Mouse (Mus musculus) MEL (cell line): Measurements from ENCODE around the gene Ski. TPM values are rescaled to one million over a fixed set of nuclear protein-coding genes. Genes with fewer than 3 reads are reported as not detected.

Experiments used
- DNase-seq: peaks from one replicate; pipeline ENCODE4 v3.0.0; 2011; ENCODE audit warnings: low read depth, low spot score
- H3K27ac ChIP-seq: 2 replicates; pipeline ENCODE4 v1.5.1; 2012; ENCODE audit warnings: low read depth, mild to moderate bottlenecking, control low read depth, low read length, moderate library complexity; ENCODE audit not compliant: control insufficient read depth
- H3K27me3 ChIP-seq, 2 experiments: fragments of 150-350 bp in 1 of 2; sonication (generic) in 1 of 2; 2 replicates each; pipeline ENCODE4 v1.6.1; 2012; ENCODE audit warnings: low read length in 2 of 2, mild to moderate bottlenecking in 2 of 2, improper control_type of control experiment in 1 of 2, moderate library complexity in 1 of 2; ENCODE audit not compliant: insufficient read depth in 2 of 2, control insufficient read depth in 1 of 2
- H3K36me3 ChIP-seq, 2 experiments: 2 replicates each; pipeline ENCODE4 v1.6.1; 2012 to 2014; ENCODE audit warnings: low read length in 2 of 2, improper control_type of control experiment in 1 of 2, inconsistent platforms in 1 of 2, mild to moderate bottlenecking in 1 of 2; ENCODE audit not compliant: insufficient read depth in 2 of 2, control insufficient read depth in 1 of 2
- H3K4me1 ChIP-seq, 2 experiments: fragments of 150-350 bp in 1 of 2; sonication (generic) in 1 of 2; 2 replicates each; pipeline ENCODE4 v1.6.1; 2012; ENCODE audit warnings: low read length in 2 of 2, improper control_type of control experiment in 1 of 2, mild to moderate bottlenecking in 1 of 2; ENCODE audit not compliant: insufficient read depth in 2 of 2, control insufficient read depth in 1 of 2
- H3K4me3 ChIP-seq, 2 experiments: fragments of 150-350 bp in 1 of 2; sonication (generic) in 1 of 2; 2 replicates each; pipeline ENCODE4 v1.5.1; 2012; ENCODE audit warnings: low read depth in 2 of 2, low read length in 2 of 2, mild to moderate bottlenecking in 2 of 2, moderate library complexity in 2 of 2, control low read depth in 1 of 2, improper control_type of control experiment in 1 of 2; ENCODE audit not compliant: control insufficient read depth in 1 of 2, insufficient read depth in 1 of 2
- H3K79me2 ChIP-seq: 2 replicates; pipeline ENCODE4 v1.6.1; 2012; ENCODE audit warnings: mild to moderate bottlenecking, low read length, moderate library complexity; ENCODE audit not compliant: control insufficient read depth, poor library complexity, insufficient read depth
- H3K9ac ChIP-seq: 2 replicates; pipeline ENCODE4 v1.6.1; 2012; ENCODE audit warnings: low read depth, mild to moderate bottlenecking, control low read depth, low read length, moderate library complexity; ENCODE audit not compliant: control insufficient read depth, poor library complexity, severe bottlenecking
- H3K9me3 ChIP-seq: fragments of 150-350 bp; sonication (generic); replicated peaks from 2 replicates; pipeline ENCODE4 v1.6.1; 2012; ENCODE audit warnings: mild to moderate bottlenecking, low read length, improper control_type of control experiment, moderate library complexity; ENCODE audit not compliant: insufficient read depth
- BHLHE40 ChIP-seq: IDR thresholded peaks from 2 replicates; pipeline ENCODE4 v1.6.1; 2012; ENCODE audit warnings: low read depth, mild to moderate bottlenecking, inconsistent platforms, low read length, improper control_type of control experiment, borderline replicate concordance
- CHD1 ChIP-seq: IDR thresholded peaks from 2 replicates; pipeline ENCODE4 v1.6.1; 2012; ENCODE audit warnings: low read depth, mild to moderate bottlenecking, inconsistent platforms, low read length, improper control_type of control experiment
- CHD2 ChIP-seq: IDR thresholded peaks from 2 replicates; pipeline ENCODE4 v1.6.1; 2011; ENCODE audit warnings: low read length, improper control_type of control experiment
- CTCF ChIP-seq, 3 experiments: IDR thresholded peaks in 2 of 3; conservative IDR thresholded peaks in 1 of 3; 2 replicates each; pipeline ENCODE4 v1.5.1; 2011 to 2012; ENCODE audit warnings: low read length in 3 of 3, low read depth in 2 of 3, mild to moderate bottlenecking in 2 of 3, improper control_type of control experiment in 1 of 3, inconsistent platforms in 1 of 3, mixed read lengths in 1 of 3, moderate library complexity in 1 of 3; ENCODE audit not compliant: control insufficient read depth in 1 of 3, insufficient read depth in 1 of 3, poor library complexity in 1 of 3, severe bottlenecking in 1 of 3
- E2F4 ChIP-seq: IDR thresholded peaks from 2 replicates; pipeline ENCODE4 v1.6.1; 2011; ENCODE audit warnings: low read depth, low read length, improper control_type of control experiment, borderline replicate concordance
- ELF1 ChIP-seq: IDR thresholded peaks from 2 replicates; pipeline ENCODE4 v1.6.1; 2014; ENCODE audit warnings: low read depth, mild to moderate bottlenecking, inconsistent platforms, low read length, improper control_type of control experiment, moderate library complexity
- EP300 ChIP-seq, 2 experiments: IDR thresholded peaks; 2 replicates each; pipeline ENCODE4 v1.6.1; 2011; ENCODE audit warnings: improper control_type of control experiment in 2 of 2, low read length in 2 of 2, low read depth in 1 of 2, mild to moderate bottlenecking in 1 of 2
- ETS1 ChIP-seq: IDR thresholded peaks from 2 replicates; pipeline ENCODE4 v1.6.1; 2012; ENCODE audit warnings: low read depth, mild to moderate bottlenecking, inconsistent platforms, low read length, improper control_type of control experiment, moderate library complexity
- GABPA ChIP-seq: IDR thresholded peaks from 2 replicates; pipeline ENCODE4 v1.6.1; 2012; ENCODE audit warnings: low read depth, mild to moderate bottlenecking, inconsistent platforms, low read length, improper control_type of control experiment, moderate library complexity
- GATA1 ChIP-seq: IDR thresholded peaks from 2 replicates; pipeline ENCODE4 v1.6.1; 2011; ENCODE audit warnings: low read depth, low read length, improper control_type of control experiment
- HCFC1 ChIP-seq: IDR thresholded peaks from 2 replicates; pipeline ENCODE4 v1.6.1; 2012; ENCODE audit warnings: low read depth, mild to moderate bottlenecking, inconsistent platforms, low read length, improper control_type of control experiment, moderate library complexity
- KAT2A ChIP-seq: conservative IDR thresholded peaks from 2 replicates; pipeline ENCODE4 v1.6.1; 2012; ENCODE audit warnings: low read depth, low read length, improper control_type of control experiment, inconsistent platforms
- MAX ChIP-seq: IDR thresholded peaks from 2 replicates; pipeline ENCODE4 v1.6.1; 2011; ENCODE audit warnings: low read length, improper control_type of control experiment
- MAZ ChIP-seq: IDR thresholded peaks from 2 replicates; pipeline ENCODE4 v1.6.1; 2012; ENCODE audit warnings: low read depth, mild to moderate bottlenecking, inconsistent platforms, low read length, improper control_type of control experiment
- MEF2A ChIP-seq: IDR thresholded peaks from 2 replicates; pipeline ENCODE4 v1.6.1; 2014; ENCODE audit warnings: low read depth, mild to moderate bottlenecking, inconsistent platforms, low read length, improper control_type of control experiment; ENCODE audit not compliant: poor library complexity, insufficient replicate concordance, severe bottlenecking; ENCODE audit errors: extremely low read depth
- MXI1 ChIP-seq: IDR thresholded peaks from 2 replicates; pipeline ENCODE4 v1.6.1; 2011; ENCODE audit warnings: mild to moderate bottlenecking, low read depth, low read length, improper control_type of control experiment
- MYC ChIP-seq: IDR thresholded peaks from 2 replicates; pipeline ENCODE4 v1.6.1; 2011; ENCODE audit warnings: low read depth, mild to moderate bottlenecking, low read length, improper control_type of control experiment, moderate library complexity
- NELFE ChIP-seq: IDR thresholded peaks from 2 replicates; pipeline ENCODE4 v1.6.1; 2011; ENCODE audit warnings: low read depth, low read length, improper control_type of control experiment
- NRF1 ChIP-seq: IDR thresholded peaks from 2 replicates; pipeline ENCODE4 v1.6.1; 2014; ENCODE audit warnings: low read depth, mild to moderate bottlenecking, inconsistent platforms, low read length, improper control_type of control experiment, moderate library complexity; ENCODE audit not compliant: poor library complexity, insufficient read depth, severe bottlenecking
- POLR2A ChIP-seq, 2 experiments: IDR thresholded peaks; 2 replicates each; pipeline ENCODE4 v1.6.1; 2011 to 2012; ENCODE audit warnings: low read length in 2 of 2, mild to moderate bottlenecking in 2 of 2, control low read depth in 1 of 2, improper control_type of control experiment in 1 of 2, low read depth in 1 of 2, moderate library complexity in 1 of 2; ENCODE audit not compliant: control insufficient read depth in 1 of 2, insufficient read depth in 1 of 2, poor library complexity in 1 of 2
- POLR2AphosphoS5 ChIP-seq: IDR thresholded peaks from 2 replicates; pipeline ENCODE4 v1.6.1; 2012; ENCODE audit warnings: low read depth, borderline replicate concordance, mild to moderate bottlenecking, inconsistent platforms, low read length, moderate library complexity, mixed read lengths
- RAD21 ChIP-seq: IDR thresholded peaks from 2 replicates; pipeline ENCODE4 v1.6.1; 2011; ENCODE audit warnings: mild to moderate bottlenecking, low read depth, low read length, improper control_type of control experiment
- RCOR1 ChIP-seq: IDR thresholded peaks from 2 replicates; pipeline ENCODE4 v1.6.1; 2012; ENCODE audit warnings: low read depth, mild to moderate bottlenecking, inconsistent platforms, low read length, improper control_type of control experiment
- SIN3A ChIP-seq: IDR thresholded peaks from 2 replicates; pipeline ENCODE4 v1.6.1; 2012; ENCODE audit warnings: low read length, improper control_type of control experiment, inconsistent platforms
- SMC3 ChIP-seq: IDR thresholded peaks from 2 replicates; pipeline ENCODE4 v1.6.1; 2011; ENCODE audit warnings: low read depth, low read length, improper control_type of control experiment
- TAL1 ChIP-seq: IDR thresholded peaks from 2 replicates; pipeline ENCODE4 v1.6.1; 2012; ENCODE audit warnings: mild to moderate bottlenecking, inconsistent platforms, low read length, moderate library complexity, mixed read lengths
- TBP ChIP-seq: IDR thresholded peaks from 2 replicates; pipeline ENCODE4 v1.8.0; 2011; ENCODE audit warnings: low read depth, low read length, improper control_type of control experiment
- TCF12 ChIP-seq: IDR thresholded peaks from 2 replicates; pipeline ENCODE4 v1.6.1; 2014; ENCODE audit warnings: low read depth, mild to moderate bottlenecking, inconsistent platforms, low read length, improper control_type of control experiment, moderate library complexity
- UBTF ChIP-seq: IDR thresholded peaks from 2 replicates; pipeline ENCODE4 v1.6.1; 2012; ENCODE audit warnings: low read depth, mild to moderate bottlenecking, inconsistent platforms, low read length, improper control_type of control experiment, moderate library complexity, borderline replicate concordance; ENCODE audit not compliant: insufficient read depth
- USF1 ChIP-seq: IDR thresholded peaks from 2 replicates; pipeline ENCODE4 v1.6.1; 2014; ENCODE audit warnings: low read depth, mild to moderate bottlenecking, inconsistent platforms, low read length, improper control_type of control experiment, moderate library complexity
- USF2 ChIP-seq, 2 experiments: IDR thresholded peaks; 2 replicates each; pipeline ENCODE4 v1.6.1; 2011 to 2012; ENCODE audit warnings: improper control_type of control experiment in 2 of 2, low read length in 2 of 2, borderline replicate concordance in 1 of 2, inconsistent platforms in 1 of 2, low read depth in 1 of 2, mild to moderate bottlenecking in 1 of 2; ENCODE audit not compliant: insufficient read depth in 1 of 2
- ZC3H11A ChIP-seq: IDR thresholded peaks from 2 replicates; pipeline ENCODE4 v1.6.1; 2012; ENCODE audit warnings: low read depth, mild to moderate bottlenecking, inconsistent platforms, low read length, improper control_type of control experiment
- ZMIZ1 ChIP-seq: IDR thresholded peaks from 2 replicates; pipeline ENCODE4 v1.6.1; 2012; ENCODE audit warnings: low read depth, mild to moderate bottlenecking, inconsistent platforms, low read length, improper control_type of control experiment, moderate library complexity
- ZNF384 ChIP-seq: IDR thresholded peaks from 2 replicates; pipeline ENCODE4 v1.6.1; 2012; ENCODE audit warnings: low read depth, mild to moderate bottlenecking, inconsistent platforms, low read length, improper control_type of control experiment
- polyA plus RNA-seq, 2 experiments: library from polyadenylated mRNA; stranded (reverse) in 1 of 2; unstranded in 1 of 2; fragments of >175 nt in 1 of 2; fragments of >200 nt in 1 of 2; gene quantifications; 2 replicates each; pipeline versions ENCODE4 v1.2.1 to v1.2.4; 2012; ENCODE audit warnings: low replicate concordance in 2 of 2, low read depth in 1 of 2; ENCODE audit not compliant: insufficient read length in 2 of 2, insufficient read depth in 1 of 2, missing spikeins in 1 of 2
- total RNA-seq: library from RNA; depleted of rRNA; stranded (reverse); fragments of 300-350 nt; gene quantifications from 2 replicates; pipeline ENCODE4 v1.2.3, GENCODE M21; 2012

The Ski gene
- total and polyA plus RNA-seq, 3 experiments, result 6.9 to 16.1 TPM; not detected in 1

GRCm38 (mm10) chr4:155117396-155117978, 104.9 kb downstream of the Ski start:
- H3K4me1 ChIP-seq, result peaks cover 22 to 38% of the 10 kb centered on the region in 2 experiments

GRCm38 (mm10) chr4:155116607-155117006, 105.8 kb downstream of the Ski start:
- peak overlapping the region; percentile 10 to 40; a peak in 3 of 4 replicates for H3K4me3 ChIP-seq
- H3K4me1 ChIP-seq, result peaks cover 19 to 29% of the 10 kb centered on the region in 2 experiments
- H3K9me3 ChIP-seq, result no peaks in the 10 kb centered on the region
- no peaks in the 10 kb centered on the region for H3K79me2 ChIP-seq
- TF ChIP-seq GABPA, result no peak
- TF ChIP-seq SIN3A, result peak; percentile 50
- no peak for TF ChIP-seq NELFE
- peak; percentile 80 for TF ChIP-seq TBP
- peak; percentile 56; the same call in 1 of the 2 replicates for TF ChIP-seq BHLHE40
- TF ChIP-seq POLR2A (IDR thresholded peaks at IDR 0.05; ENCODE audit: control insufficient read depth in 1 of 2, insufficient read depth in 1 of 2, low read depth in 1 of 2, low read length in 2 of 2, poor library complexity in 1 of 2), result no peak
- TF ChIP-seq TCF12, result peak; percentile 92
- TF ChIP-seq UBTF, result no peak
- peak; percentile 96 for TF ChIP-seq ETS1
- TF ChIP-seq E2F4, result no peak
- peak; percentile 90 for TF ChIP-seq TAL1
- peak; percentile 79 to 84 for TF ChIP-seq EP300 (IDR thresholded peaks at IDR 0.05; ENCODE audit: low read depth in 1 of 2, low read length in 2 of 2)
- peak; percentile 96 for TF ChIP-seq GATA1
- TF ChIP-seq USF1, result no peak
- no peak for TF ChIP-seq CHD1
- TF ChIP-seq CTCF (IDR thresholded peaks at IDR 0.05 in 2 of 3, conservative IDR thresholded peaks at IDR 0.05 in 1 of 3; ENCODE audit: control insufficient read depth in 1 of 3, insufficient read depth in 1 of 3, low read depth in 2 of 3, low read length in 3 of 3, poor library complexity in 1 of 3, severe bottlenecking in 1 of 3), result no peak
- peak; percentile 91 for TF ChIP-seq RCOR1
- peak overlapping the region; percentile 7; the same call in 1 of the 2 replicates for H3K9ac ChIP-seq
- no peaks in the 10 kb centered on the region for H3K27me3 ChIP-seq
- H3K36me3 ChIP-seq, result peaks cover 0 to 24% of the 10 kb centered on the region in 2 experiments; a peak in 2 of 4 replicates
- peak overlapping the region; percentile 88 for H3K27ac ChIP-seq
- DNase-seq, result peak; percentile 81

More at GRCm38 (mm10) chr4:155117396-155117978, 104.9 kb downstream of the Ski start:
- TF ChIP-seq NELFE (no peak), EP300 (IDR thresholded peaks at IDR 0.05; ENCODE audit: low read depth in 1 of 2, low read length in 2 of 2) (peak in 1 of 2 experiments; percentile 74; a peak in 2 of 4 replicates), SIN3A (peak; percentile 78), MXI1 (peak; percentile 31; the same call in 1 of the 2 replicates), CTCF (IDR thresholded peaks at IDR 0.05 in 2 of 3, conservative IDR thresholded peaks at IDR 0.05 in 1 of 3; ENCODE audit: control insufficient read depth in 1 of 3, insufficient read depth in 1 of 3, low read depth in 2 of 3, low read length in 3 of 3, poor library complexity in 1 of 3, severe bottlenecking in 1 of 3) (no peak), ZC3H11A (no peak), KAT2A (no peak), E2F4 (no peak), UBTF (no peak), MAZ (peak; percentile 91), ELF1 (no peak), MAX (no peak; the same call in 1 of the 2 replicates), POLR2AphosphoS5 (no peak), TBP (no peak), ETS1 (peak; percentile 93), NRF1 (no peak), TAL1 (peak; percentile 82), USF2 (IDR thresholded peaks at IDR 0.05; ENCODE audit: borderline replicate concordance in 1 of 2, insufficient read depth in 1 of 2, low read depth in 1 of 2, low read length in 2 of 2) (no peak), MEF2A (no peak), SMC3 (no peak), CHD2 (no peak), ZMIZ1 (no peak), RAD21 (no peak), GABPA (no peak), GATA1 (peak; percentile 65), CHD1 (0 out of 2 replicates have a peak, but pooled peaks have one; percentile 37), BHLHE40 (peak; percentile 79; the same call in 1 of the 2 replicates), POLR2A (IDR thresholded peaks at IDR 0.05; ENCODE audit: control insufficient read depth in 1 of 2, insufficient read depth in 1 of 2, low read depth in 1 of 2, low read length in 2 of 2, poor library complexity in 1 of 2) (no peak), ZNF384 (no peak), MYC (0 out of 2 replicates have a peak, but pooled peaks have one; percentile 38), TCF12 (peak; percentile 86), HCFC1 (0 out of 2 replicates have a peak, but pooled peaks have one; percentile 44), USF1 (peak; percentile 74)
- Histone ChIP-seq H3K9me3 (no peaks in the 10 kb centered on the region), H3K36me3 (peaks cover 0 to 27% of the 10 kb centered on the region in 2 experiments; a peak in 2 of 4 replicates), H3K79me2 (no peaks in the 10 kb centered on the region), H3K27me3 (no peaks in the 10 kb centered on the region), H3K4me3 (peak overlapping the region; percentile 34 to 40), H3K9ac (peak overlapping the region; percentile 64), H3K27ac (peak overlapping the region; percentile 88)
- peak; percentile 82 for DNase-seq
